Mouse (Mus musculus) forebrain, embryonic 10.5 days (tissue): Measurements from ENCODE around the gene Nkx1-1. TPM values are rescaled to one million over a fixed set of nuclear protein-coding genes. Genes with fewer than 3 reads are reported as not detected.

Experiments used
- DNase-seq: peaks from one replicate; pipeline ENCODE4 v3.0.0-alpha.2; 2017; ENCODE audit warnings: low spot score; ENCODE audit errors: extremely low spot score
- H3K27ac ChIP-seq: fragments of 300-500 bp; sonication (generic); 2 replicates; pipeline ENCODE4 v1.5.1; 2016; ENCODE audit warnings: mild to moderate bottlenecking
- H3K27me3 ChIP-seq: fragments of 300-500 bp; sonication (generic); 2 replicates; pipeline ENCODE4 v1.6.1; 2016; ENCODE audit warnings: mild to moderate bottlenecking; ENCODE audit not compliant: poor library complexity, severe bottlenecking
- H3K36me3 ChIP-seq: fragments of 300-500 bp; sonication (generic); replicated peaks from 2 replicates; pipeline ENCODE4 v1.6.1; 2016; ENCODE audit warnings: mild to moderate bottlenecking, moderate library complexity
- H3K4me1 ChIP-seq: fragments of 300-500 bp; sonication (generic); 2 replicates; pipeline ENCODE4 v1.6.1; 2016
- H3K4me3 ChIP-seq: fragments of 300-500 bp; sonication (generic); 2 replicates; pipeline ENCODE4 v1.5.1; 2016; ENCODE audit warnings: mild to moderate bottlenecking, moderate library complexity
- H3K9me3 ChIP-seq: fragments of 300-500 bp; sonication (generic); 2 replicates; pipeline ENCODE4 v1.6.1; 2016; ENCODE audit warnings: mild to moderate bottlenecking, moderate library complexity
- WGBS: fragments of 180-500 bp; shearing (Covaris S2); methylation state at CpG from one replicate; pipeline ENCODE4 v1.1.7; 2016; 5-methylcytosine and 5-hydroxymethylcytosine counted together
- polyA plus RNA-seq: library from polyadenylated mRNA; unstranded; fragments of >200 nt; fragmentation: Nextera tagmentation; extraction: Ambion mirVana; gene quantifications from 2 replicates; pipeline ENCODE4 v1.2.1, GENCODE M21; 2016

Gene Nkx1-1
- polyA plus RNA-seq, 1 experiment from 2014 or later: not detected

DNA sequence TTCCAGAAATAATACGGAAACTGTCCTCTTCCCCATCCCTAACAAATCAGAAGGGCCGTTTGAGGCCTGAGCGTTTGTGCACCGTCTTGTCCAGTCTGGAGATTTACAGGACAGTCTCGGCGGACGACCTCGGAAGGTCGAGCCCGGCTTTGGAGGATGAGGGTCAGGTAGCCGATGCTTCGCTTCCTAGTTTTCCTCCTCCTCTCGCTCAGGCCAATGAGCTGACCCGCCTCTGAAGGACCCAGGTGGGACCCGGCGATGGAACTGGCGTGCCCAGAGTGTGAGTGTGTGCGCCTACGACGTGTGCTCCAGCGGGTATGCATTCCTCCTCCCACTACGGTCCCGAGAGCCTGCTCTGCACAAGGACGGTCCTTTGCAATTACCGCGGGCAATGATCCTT, 1.4 kb upstream of the Nkx1-1 start:
- DNase-seq: no peak
- Histone ChIP-seq H3K27me3 (peaks cover 100% of the 10 kb centered on the region), H3K36me3 (no peaks in the 10 kb centered on the region), H3K4me1 (peaks cover 51% of the 10 kb centered on the region), H3K27ac (no peak overlapping the region), H3K4me3 (no peak overlapping the region), H3K9me3 (no peaks in the 10 kb centered on the region)
- under 1% methylated on average over 26 of the region's 26 CpGs for whole genome bisulfite sequencing

DNA sequence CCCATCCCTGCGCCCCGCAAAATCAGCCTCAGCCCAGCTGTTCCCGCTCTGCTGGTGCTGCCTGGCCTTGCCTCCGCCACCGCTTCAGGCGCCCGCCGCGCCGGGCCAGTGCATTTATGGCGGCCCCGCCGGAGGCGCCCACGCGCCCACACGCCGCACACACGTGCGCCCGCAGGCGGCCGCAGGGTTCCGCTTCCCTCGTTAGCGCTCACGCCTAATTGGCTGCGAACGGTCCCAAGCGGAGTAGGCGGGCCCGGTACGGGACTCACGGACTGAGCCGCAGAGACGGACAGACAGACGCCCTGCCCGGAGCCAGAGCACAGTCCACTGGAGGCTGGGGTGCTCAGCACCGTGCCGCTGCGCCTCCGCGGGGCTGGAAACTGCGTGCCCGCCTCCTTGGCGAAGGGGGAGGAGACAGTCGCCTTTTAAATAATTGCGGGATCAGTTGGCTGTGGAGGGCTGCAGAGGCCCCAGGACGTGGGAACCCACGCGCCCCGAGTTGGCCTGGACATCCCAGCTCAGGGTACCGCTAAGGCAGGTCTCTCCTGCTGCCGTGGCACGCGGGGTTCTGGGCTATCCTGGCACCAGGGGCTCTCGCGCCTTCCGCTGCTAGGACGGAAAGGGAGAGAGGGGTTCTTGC, 485 bp upstream of the Nkx1-1 start:
- peaks cover 100% of the 10 kb centered on the region for H3K27me3 ChIP-seq
- no peaks in the 10 kb centered on the region for H3K36me3 ChIP-seq
- peak overlapping the region; percentile 40 for H3K4me3 ChIP-seq
- H3K9me3 ChIP-seq: no peaks in the 10 kb centered on the region
- under 1% methylated on average over 60 of the region's 60 CpGs for WGBS
- peak; percentile 31 for DNase-seq
- no peak overlapping the region for H3K27ac ChIP-seq
- peaks cover 53% of the 10 kb centered on the region for H3K4me1 ChIP-seq

DNA sequence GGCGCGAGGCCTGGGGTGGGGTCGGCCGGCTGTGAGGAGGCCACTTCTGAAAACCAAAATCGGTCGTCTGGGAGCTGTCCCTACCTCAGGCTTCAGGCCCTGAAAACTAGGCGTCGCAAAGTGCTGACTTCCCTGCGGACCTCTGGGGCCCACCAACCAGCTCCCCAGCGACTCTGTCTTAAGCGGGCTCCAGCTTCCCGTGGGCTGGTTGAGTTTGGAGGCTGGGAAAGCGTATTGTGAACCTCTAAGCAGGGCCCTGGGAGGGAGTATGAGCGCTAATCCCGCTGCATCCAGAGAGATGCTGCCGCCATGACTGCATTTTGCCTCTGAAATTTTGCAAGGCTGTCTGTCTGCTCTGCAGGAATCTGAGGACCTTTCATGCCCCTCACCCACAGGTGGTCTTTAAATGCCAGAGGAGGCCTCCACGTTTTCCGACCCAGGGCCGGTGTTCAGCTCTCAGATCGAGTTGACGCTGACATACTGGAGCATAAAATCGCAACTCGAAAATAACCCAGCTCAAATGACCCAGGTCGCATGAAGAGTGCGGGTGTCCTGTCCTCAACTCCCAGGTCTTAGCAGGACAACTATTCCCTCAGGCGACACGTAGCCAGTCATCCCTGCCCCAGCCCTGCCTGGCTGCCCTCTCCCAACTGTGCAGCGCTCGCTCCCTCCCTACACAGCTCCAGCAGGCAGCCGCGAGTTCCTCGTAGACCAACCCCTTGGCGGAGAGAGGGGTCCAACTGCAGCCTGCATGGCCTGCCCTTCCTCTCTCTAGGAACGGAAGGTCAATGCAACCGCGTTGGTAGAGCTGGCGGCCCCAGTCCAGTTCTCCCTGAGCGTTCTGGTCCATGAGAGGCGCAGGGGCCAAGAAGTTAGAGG, 1.5 kb downstream of the Nkx1-1 start:
- Histone ChIP-seq H3K4me1 (peaks cover 53% of the 10 kb centered on the region), H3K36me3 (no peaks in the 10 kb centered on the region), H3K27me3 (peaks cover 100% of the 10 kb centered on the region), H3K4me3 (0 out of 2 replicates have a peak overlapping the region, but pooled peaks have one; percentile 18), H3K9me3 (no peaks in the 10 kb centered on the region), H3K27ac (no peak overlapping the region)
- WGBS: under 1% methylated on average over 39 of the region's 39 CpGs
- DNase-seq: peak; percentile 47

DNA sequence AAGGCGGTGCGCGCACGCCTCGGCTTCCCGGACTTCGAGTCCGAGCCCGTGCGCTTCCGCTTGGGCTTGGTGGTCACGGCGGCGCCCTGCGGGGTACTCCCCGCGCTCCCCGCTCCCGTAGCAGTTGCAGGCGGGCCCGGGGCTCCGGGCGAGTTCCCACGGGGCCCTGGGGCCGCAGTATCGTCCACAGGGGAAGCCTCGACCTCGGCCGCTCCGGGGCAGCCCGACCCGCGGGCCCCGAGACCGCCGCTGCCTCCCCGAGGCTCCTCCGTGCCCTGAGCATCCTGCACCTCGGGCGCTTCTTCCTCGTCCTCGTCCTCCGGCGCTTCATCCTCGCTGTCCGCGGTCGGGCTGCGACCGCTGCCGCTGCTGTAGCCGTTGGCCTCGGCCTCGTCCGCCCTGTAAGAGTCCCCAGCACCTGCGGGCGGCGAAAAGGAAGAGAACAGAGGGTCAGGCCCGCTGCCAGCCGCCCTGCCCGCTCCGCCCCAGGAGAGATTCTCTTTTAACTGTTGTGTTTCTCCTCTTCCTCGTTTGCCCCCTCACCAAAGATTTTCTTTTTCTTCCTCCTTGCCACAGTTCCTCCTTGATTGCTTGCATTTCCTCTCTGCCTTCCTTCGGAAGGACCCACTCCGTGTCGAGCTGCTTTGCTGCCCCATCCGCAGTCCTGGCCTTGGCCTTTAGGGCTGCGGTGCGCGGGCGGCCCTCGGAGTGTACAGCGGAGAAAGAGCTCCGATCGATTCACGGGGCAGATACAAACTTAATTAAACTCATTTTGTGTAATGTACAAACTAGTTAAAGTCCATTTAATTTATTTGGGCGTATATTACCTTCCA, 2.4 kb downstream of the Nkx1-1 start:
- no peaks in the 10 kb centered on the region for H3K9me3 ChIP-seq
- H3K27me3 ChIP-seq: peaks cover 100% of the 10 kb centered on the region
- H3K36me3 ChIP-seq: no peaks in the 10 kb centered on the region
- no peak overlapping the region for H3K27ac ChIP-seq
- peak; percentile 40 for DNase-seq
- peak overlapping the region; percentile 42 for H3K4me3 ChIP-seq
- peaks cover 53% of the 10 kb centered on the region for H3K4me1 ChIP-seq
- under 1% methylated on average over 77 of the region's 77 CpGs for WGBS

DNA sequence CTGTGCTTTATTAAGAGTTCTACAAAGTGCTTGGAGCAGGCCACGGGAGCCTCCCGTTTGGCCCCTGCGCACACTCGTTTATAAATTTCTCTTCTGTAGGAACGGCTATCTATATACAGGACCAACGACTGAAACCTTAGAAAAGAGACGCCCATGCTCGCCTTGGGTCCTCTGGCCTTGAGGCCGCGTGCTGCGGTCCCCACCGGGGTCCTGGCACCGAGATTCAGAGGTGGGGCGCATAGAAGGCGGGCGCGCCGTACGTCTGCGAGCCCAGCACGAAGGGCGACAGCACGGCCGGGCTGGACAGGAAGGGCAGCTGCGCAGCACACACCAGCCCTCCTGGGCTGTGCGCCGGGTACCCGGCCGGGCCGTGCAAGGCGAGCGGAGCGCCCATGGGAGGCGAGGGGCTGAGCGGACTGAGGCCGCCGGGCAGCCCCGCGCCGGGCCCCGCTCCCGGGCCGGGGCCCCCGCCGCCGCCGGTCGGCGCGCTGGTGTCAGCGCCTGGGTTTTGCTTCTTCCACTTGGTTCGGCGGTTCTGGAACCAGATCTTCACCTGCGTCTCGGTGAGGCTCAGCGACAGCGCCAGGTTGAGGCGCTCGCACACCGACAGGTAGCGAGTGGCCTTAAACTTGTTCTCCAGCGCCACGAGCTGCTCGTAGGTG, 3.1 kb downstream of the Nkx1-1 start:
- WGBS: under 1% methylated on average over 64 of the region's 64 CpGs
- Histone ChIP-seq H3K9me3 (no peaks in the 10 kb centered on the region), H3K27me3 (peaks cover 99% of the 10 kb centered on the region), H3K27ac (no peak overlapping the region), H3K4me1 (peaks cover 53% of the 10 kb centered on the region), H3K4me3 (peak overlapping the region; percentile 42), H3K36me3 (no peaks in the 10 kb centered on the region)
- DNase-seq: no peak

DNA sequence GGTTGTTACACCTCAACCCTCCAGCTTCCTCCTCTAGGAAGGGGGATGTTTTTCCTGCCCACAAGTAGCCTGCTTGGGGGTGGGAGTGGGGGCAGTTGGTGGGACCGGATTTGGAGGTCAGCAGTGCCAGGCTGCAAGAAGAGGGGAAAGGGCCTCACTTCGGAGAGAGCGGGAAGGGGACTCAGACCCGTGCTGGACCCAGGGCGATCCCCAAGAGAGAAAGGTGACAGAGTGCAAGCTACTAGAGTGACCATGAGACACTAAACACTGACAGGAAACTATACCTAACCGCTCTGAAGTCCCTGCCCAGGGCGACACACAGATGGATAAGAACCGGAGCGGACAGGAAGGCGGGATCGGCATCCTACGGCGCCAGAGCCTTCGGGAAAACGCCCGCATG, 3.7 kb downstream of the Nkx1-1 start:
- Histone ChIP-seq H3K9me3 (no peaks in the 10 kb centered on the region), H3K4me3 (no peak overlapping the region; the same call in 1 of the 2 replicates), H3K36me3 (no peaks in the 10 kb centered on the region), H3K4me1 (peaks cover 51% of the 10 kb centered on the region), H3K27me3 (peaks cover 99% of the 10 kb centered on the region), H3K27ac (no peak overlapping the region)
- WGBS: 2% methylated on average over 16 of the region's 16 CpGs
- no peak for DNase-seq

DNA sequence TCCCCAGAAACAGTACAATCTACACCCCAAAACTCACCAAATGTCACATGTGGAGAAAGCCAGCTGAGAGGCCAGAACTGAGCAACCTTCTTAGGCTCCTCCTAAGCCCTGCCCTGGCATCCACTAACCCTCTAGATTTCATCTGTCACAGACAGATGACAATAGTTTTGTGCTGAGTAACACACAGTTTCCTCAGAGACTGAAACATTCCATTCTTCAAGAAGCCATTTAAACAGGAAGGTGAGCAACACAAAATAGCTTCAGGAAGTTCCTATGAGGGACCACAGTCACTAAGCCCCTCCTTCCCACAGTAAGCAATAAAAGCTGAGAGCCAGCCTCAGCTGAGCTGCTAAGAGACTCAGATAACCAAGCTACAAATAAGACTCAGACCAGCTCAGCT, 6.3 kb downstream of the Nkx1-1 start:
- Histone ChIP-seq H3K4me1 (peaks cover 25% of the 10 kb centered on the region), H3K4me3 (no peak overlapping the region), H3K27ac (no peak overlapping the region), H3K9me3 (no peaks in the 10 kb centered on the region), H3K36me3 (no peaks in the 10 kb centered on the region), H3K27me3 (peaks cover 85% of the 10 kb centered on the region)
- no peak for DNase-seq

DNA sequence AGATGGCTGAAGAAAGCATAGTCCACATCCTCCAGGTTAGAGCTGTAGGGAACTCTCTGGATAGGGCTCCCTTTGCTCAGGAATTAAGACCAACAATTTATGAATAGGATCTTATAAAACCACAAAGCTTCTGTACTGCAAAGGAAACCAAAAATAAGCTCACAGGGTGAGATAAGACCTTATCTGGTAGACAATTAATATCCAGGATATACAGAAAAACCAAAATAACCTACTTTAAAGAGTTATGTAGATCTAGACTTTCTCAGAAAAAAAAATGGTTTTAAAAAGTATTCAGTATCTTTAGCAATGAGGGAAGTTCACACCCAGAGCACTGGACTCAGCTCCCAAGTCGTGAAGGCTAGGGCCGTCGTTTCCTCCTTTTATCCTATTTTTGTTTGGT, 13.5 kb downstream of the Nkx1-1 start:
- no peak overlapping the region for H3K4me3 ChIP-seq
- 80% methylated on average over 3 of the region's 3 CpGs for WGBS
- H3K27ac ChIP-seq: no peak overlapping the region
- no peaks in the 10 kb centered on the region for H3K36me3 ChIP-seq
- no peak for DNase-seq
- H3K4me1 ChIP-seq: no peaks in the 10 kb centered on the region
- no peaks in the 10 kb centered on the region for H3K9me3 ChIP-seq
- H3K27me3 ChIP-seq: peaks cover 22% of the 10 kb centered on the region

DNA sequence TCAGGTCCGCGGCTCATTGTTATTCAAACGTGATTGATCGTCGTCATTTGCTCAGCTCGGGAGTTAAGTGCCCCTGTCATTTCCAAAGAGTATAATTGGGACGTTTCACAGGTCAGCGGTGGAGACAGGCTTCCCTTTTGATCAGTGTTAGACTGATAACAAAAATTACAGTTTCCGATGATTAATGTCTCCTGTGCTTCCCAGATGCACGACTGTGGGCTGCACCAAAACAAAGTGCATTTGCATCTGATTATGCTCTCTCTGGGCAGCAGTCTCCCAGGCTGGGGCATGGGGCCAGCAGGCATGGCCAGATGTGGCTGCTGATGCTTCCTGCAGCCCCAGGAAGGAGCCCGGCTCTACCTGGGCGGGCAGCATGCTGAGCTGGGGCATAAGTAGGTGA, 33.0 kb downstream of the Nkx1-1 start:
- WGBS: 66% methylated on average over 12 of the region's 12 CpGs
- H3K4me1 ChIP-seq: peaks cover 11% of the 10 kb centered on the region; the same call in 1 of the 2 replicates
- H3K36me3 ChIP-seq: peaks cover 4% of the 10 kb centered on the region; the same call in 1 of the 2 replicates
- DNase-seq: no peak
- peaks cover 6% of the 10 kb centered on the region; the same call in 1 of the 2 replicates for H3K27me3 ChIP-seq
- no peak overlapping the region for H3K27ac ChIP-seq
- no peak overlapping the region for H3K4me3 ChIP-seq
- H3K9me3 ChIP-seq: no peaks in the 10 kb centered on the region

DNA sequence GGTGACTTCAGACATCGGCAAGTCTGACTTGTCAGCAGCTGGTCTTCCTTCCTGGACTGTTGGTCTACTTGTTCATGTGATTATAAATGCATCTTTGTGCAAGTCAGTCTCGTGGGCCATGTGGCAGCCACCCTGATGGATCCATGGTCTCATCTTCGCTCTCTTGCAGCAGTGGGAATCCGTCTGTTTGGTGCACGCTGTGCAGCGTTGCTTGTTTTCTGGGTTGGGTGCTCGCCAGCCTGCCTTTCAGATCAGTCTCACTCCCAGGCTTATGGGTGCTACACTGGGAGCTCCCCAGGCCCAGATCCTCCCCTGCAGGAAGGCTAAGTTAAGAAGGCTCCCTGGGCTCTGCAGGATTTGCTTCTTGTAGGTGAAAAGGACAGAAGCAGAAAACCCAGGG, 36.9 kb downstream of the Nkx1-1 start:
- WGBS: 89% methylated on average over 7 of the region's 7 CpGs
- Histone ChIP-seq H3K9me3 (no peaks in the 10 kb centered on the region), H3K27ac (no peak overlapping the region), H3K4me3 (no peak overlapping the region), H3K4me1 (peaks cover 11% of the 10 kb centered on the region; the same call in 1 of the 2 replicates), H3K36me3 (peaks cover 5% of the 10 kb centered on the region), H3K27me3 (peaks cover 10% of the 10 kb centered on the region; the same call in 1 of the 2 replicates)
- DNase-seq: no peak

DNA sequence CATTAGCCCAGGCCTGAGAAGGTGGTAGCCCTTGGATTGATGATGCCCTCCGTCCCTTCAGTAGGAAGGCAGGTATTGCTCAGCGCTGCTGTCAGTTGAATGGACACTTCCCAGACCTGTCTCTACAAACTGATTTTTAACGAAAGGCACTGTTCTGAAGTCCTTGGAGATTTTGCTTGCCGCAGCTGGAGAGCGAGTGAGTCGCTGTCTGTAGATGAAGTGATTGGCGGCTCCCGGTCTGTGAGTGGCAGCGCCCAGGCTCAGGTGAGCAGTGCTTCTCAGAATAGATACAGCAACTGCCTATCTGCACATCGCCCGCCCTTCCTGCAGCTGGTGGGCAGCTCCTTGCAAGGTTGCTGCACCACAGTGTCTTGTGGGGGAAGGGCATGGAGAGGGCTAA, 38.1 kb downstream of the Nkx1-1 start:
- no peak overlapping the region for H3K4me3 ChIP-seq
- WGBS: 95% methylated on average over 11 of the region's 11 CpGs
- H3K27ac ChIP-seq: no peak overlapping the region
- peaks cover 7% of the 10 kb centered on the region; the same call in 1 of the 2 replicates for H3K4me1 ChIP-seq
- H3K9me3 ChIP-seq: no peaks in the 10 kb centered on the region
- no peak for DNase-seq
- peaks cover 10% of the 10 kb centered on the region; the same call in 1 of the 2 replicates for H3K27me3 ChIP-seq
- H3K36me3 ChIP-seq: peaks cover 14% of the 10 kb centered on the region

DNA sequence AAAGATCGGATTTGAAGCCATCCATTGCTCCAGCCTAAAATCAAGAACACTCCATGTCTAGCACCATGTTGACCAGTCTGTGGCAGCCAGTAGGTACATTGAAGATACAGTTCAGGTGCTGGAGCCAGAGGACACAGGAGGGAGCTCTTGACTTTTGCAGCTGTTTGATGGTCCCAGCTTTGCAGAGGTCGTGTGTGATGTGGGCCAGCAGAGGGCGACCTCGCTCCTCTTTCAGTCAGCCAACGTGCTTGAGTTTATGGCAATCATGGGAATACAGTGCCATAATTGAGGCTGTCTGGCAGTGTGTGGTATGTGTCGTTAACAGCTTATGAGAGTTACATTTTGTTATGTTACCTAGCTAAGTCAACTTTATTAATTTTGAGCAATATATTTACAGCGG, 40.0 kb downstream of the Nkx1-1 start:
- WGBS: 20% methylated on average over 7 of the region's 7 CpGs
- H3K4me1 ChIP-seq: peaks cover 7% of the 10 kb centered on the region; the same call in 1 of the 2 replicates
- H3K27ac ChIP-seq: no peak overlapping the region
- H3K36me3 ChIP-seq: peaks cover 18% of the 10 kb centered on the region
- DNase-seq: peak; percentile 78
- H3K4me3 ChIP-seq: no peak overlapping the region
- no peaks in the 10 kb centered on the region for H3K9me3 ChIP-seq
- peaks cover 10% of the 10 kb centered on the region; the same call in 1 of the 2 replicates for H3K27me3 ChIP-seq
